Mouse (Mus musculus) MEL (cell line): ENCODE data around the gene Arhgef3.
"Not testable (repeated sequence)": the region's sequence is repeated elsewhere in the genome, so short reads cannot be mapped to it uniquely, and the experiment has no call there.

ENCODE experiments used
- CHD2 ChIP-seq: IDR thresholded peaks from 2 replicates; pipeline ENCODE4 v1.6.1; 2011; ENCODE audit warnings: low read length, improper control_type of control experiment
- CTCF ChIP-seq, 3 experiments: IDR thresholded peaks in 2 of 3; conservative IDR thresholded peaks in 1 of 3; 2 replicates each; pipeline ENCODE4 v1.5.1; 2011 to 2012; ENCODE audit warnings: low read length in 3 of 3, low read depth in 2 of 3, mild to moderate bottlenecking in 2 of 3, improper control_type of control experiment in 1 of 3, inconsistent platforms in 1 of 3, mixed read lengths in 1 of 3, moderate library complexity in 1 of 3; ENCODE audit not compliant: control insufficient read depth in 1 of 3, insufficient read depth in 1 of 3, poor library complexity in 1 of 3, severe bottlenecking in 1 of 3
- E2F4 ChIP-seq: IDR thresholded peaks from 2 replicates; pipeline ENCODE4 v1.6.1; 2011; ENCODE audit warnings: low read depth, low read length, improper control_type of control experiment, borderline replicate concordance
- EP300 ChIP-seq, 2 experiments: IDR thresholded peaks; 2 replicates each; pipeline ENCODE4 v1.6.1; 2011; ENCODE audit warnings: improper control_type of control experiment in 2 of 2, low read length in 2 of 2, low read depth in 1 of 2, mild to moderate bottlenecking in 1 of 2
- ETS1 ChIP-seq: IDR thresholded peaks from 2 replicates; pipeline ENCODE4 v1.6.1; 2012; ENCODE audit warnings: low read depth, mild to moderate bottlenecking, inconsistent platforms, low read length, improper control_type of control experiment, moderate library complexity
- MAX ChIP-seq: IDR thresholded peaks from 2 replicates; pipeline ENCODE4 v1.6.1; 2011; ENCODE audit warnings: low read length, improper control_type of control experiment
- NELFE ChIP-seq: IDR thresholded peaks from 2 replicates; pipeline ENCODE4 v1.6.1; 2011; ENCODE audit warnings: low read depth, low read length, improper control_type of control experiment
- NRF1 ChIP-seq: IDR thresholded peaks from 2 replicates; pipeline ENCODE4 v1.6.1; 2014; ENCODE audit warnings: low read depth, mild to moderate bottlenecking, inconsistent platforms, low read length, improper control_type of control experiment, moderate library complexity; ENCODE audit not compliant: poor library complexity, insufficient read depth, severe bottlenecking
- POLR2A ChIP-seq, 2 experiments: IDR thresholded peaks; 2 replicates each; pipeline ENCODE4 v1.6.1; 2011 to 2012; ENCODE audit warnings: low read length in 2 of 2, mild to moderate bottlenecking in 2 of 2, control low read depth in 1 of 2, improper control_type of control experiment in 1 of 2, low read depth in 1 of 2, moderate library complexity in 1 of 2; ENCODE audit not compliant: control insufficient read depth in 1 of 2, insufficient read depth in 1 of 2, poor library complexity in 1 of 2
- POLR2AphosphoS5 ChIP-seq: IDR thresholded peaks from 2 replicates; pipeline ENCODE4 v1.6.1; 2012; ENCODE audit warnings: low read depth, borderline replicate concordance, mild to moderate bottlenecking, inconsistent platforms, low read length, moderate library complexity, mixed read lengths
- RAD21 ChIP-seq: IDR thresholded peaks from 2 replicates; pipeline ENCODE4 v1.6.1; 2011; ENCODE audit warnings: mild to moderate bottlenecking, low read depth, low read length, improper control_type of control experiment
- SIN3A ChIP-seq: IDR thresholded peaks from 2 replicates; pipeline ENCODE4 v1.6.1; 2012; ENCODE audit warnings: low read length, improper control_type of control experiment, inconsistent platforms
- SMC3 ChIP-seq: IDR thresholded peaks from 2 replicates; pipeline ENCODE4 v1.6.1; 2011; ENCODE audit warnings: low read depth, low read length, improper control_type of control experiment
- ZNF384 ChIP-seq: IDR thresholded peaks from 2 replicates; pipeline ENCODE4 v1.6.1; 2012; ENCODE audit warnings: low read depth, mild to moderate bottlenecking, inconsistent platforms, low read length, improper control_type of control experiment

DNA sequence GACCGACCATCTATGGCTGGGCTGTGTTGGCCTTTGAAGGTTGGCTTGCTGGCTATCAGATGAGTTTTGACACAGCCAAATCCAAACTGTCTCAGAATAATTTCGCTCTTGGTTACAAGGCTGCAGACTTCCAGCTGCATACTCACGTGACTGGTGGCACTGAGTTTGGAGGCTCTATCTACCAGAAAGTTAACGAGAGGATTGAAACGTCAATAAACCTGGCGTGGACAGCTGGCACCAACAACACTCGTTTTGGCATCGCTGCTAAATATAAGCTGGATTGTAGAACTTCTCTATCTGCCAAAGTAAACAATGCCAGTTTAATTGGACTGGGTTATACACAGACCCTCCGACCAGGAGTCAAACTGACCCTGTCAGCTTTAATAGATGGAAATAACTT lies 96.1 kb downstream of the Arhgef3 start:
- not testable (repeated sequence) for TF ChIP-seq POLR2AphosphoS5; CTCF (IDR thresholded peaks at IDR 0.05 in 2 of 3, conservative IDR thresholded peaks at IDR 0.05 in 1 of 3; ENCODE audit: control insufficient read depth in 1 of 3, insufficient read depth in 1 of 3, low read depth in 2 of 3, low read length in 3 of 3, poor library complexity in 1 of 3, severe bottlenecking in 1 of 3); ETS1; EP300 (IDR thresholded peaks at IDR 0.05; ENCODE audit: low read depth in 1 of 2, low read length in 2 of 2); E2F4; NELFE; POLR2A (IDR thresholded peaks at IDR 0.05; ENCODE audit: control insufficient read depth in 1 of 2, insufficient read depth in 1 of 2, low read depth in 1 of 2, low read length in 2 of 2, poor library complexity in 1 of 2); MAX; RAD21; SIN3A; CHD2; NRF1; SMC3; ZNF384
